Mouse (Mus musculus) intestine, embryonic 14.5 days (tissue): ENCODE measurements around the gene Large2. TPM values are rescaled to one million over a fixed set of nuclear protein-coding genes. Genes with fewer than 3 reads are reported as not detected.
A peak's percentile ranks its signal among the peaks of the same experiment; 100 is the strongest.

Experiments used
- ATAC-seq: fragments of 200-750 bp; cut with Nextera tagmentation; replicated peaks from 2 replicates; pipeline ENCODE4 v1.8.0; 2017; ENCODE audit warnings: low read depth, moderate number of reproducible peaks, moderate TSS enrichment, moderate library complexity; ENCODE audit not compliant: low FRiP score, low TSS enrichment
- DNase-seq: peaks from one replicate; pipeline ENCODE4 v3.0.0-alpha.2; 2018; ENCODE audit warnings: low spot score
- H3K27ac ChIP-seq: fragments of 300-500 bp; sonication (generic); 2 replicates; pipeline ENCODE4 v1.5.1; 2014; ENCODE audit warnings: low read depth, mild to moderate bottlenecking, control low read depth
- H3K27me3 ChIP-seq: fragments of 300-500 bp; sonication (generic); replicated peaks from 2 replicates; pipeline ENCODE4 v1.6.1; 2014; ENCODE audit warnings: low read length, control low read depth; ENCODE audit not compliant: control insufficient read depth, insufficient read depth
- H3K36me3 ChIP-seq: fragments of 300-500 bp; sonication (generic); 2 replicates; pipeline ENCODE4 v1.6.1; 2014; ENCODE audit warnings: low read length, control low read depth; ENCODE audit not compliant: control insufficient read depth, insufficient read depth
- H3K4me1 ChIP-seq: fragments of 300-500 bp; sonication (generic); replicated peaks from 2 replicates; pipeline ENCODE4 v1.6.1; 2014; ENCODE audit warnings: low read length, control low read depth, mixed read lengths; ENCODE audit not compliant: control insufficient read depth, insufficient read depth
- H3K4me2 ChIP-seq: fragments of 300-500 bp; sonication (generic); 2 replicates; pipeline ENCODE4 v1.6.1; 2014; ENCODE audit warnings: low read length
- H3K4me3 ChIP-seq: fragments of 300-500 bp; sonication (generic); 2 replicates; pipeline ENCODE4 v1.5.1; 2014; ENCODE audit warnings: low read depth, low read length, control low read depth, mixed read lengths
- H3K9ac ChIP-seq: fragments of 300-500 bp; sonication (generic); 2 replicates; pipeline ENCODE4 v1.6.1; 2014; ENCODE audit warnings: mild to moderate bottlenecking, low read length
- H3K9me3 ChIP-seq: fragments of 300-500 bp; sonication (generic); 2 replicates; pipeline ENCODE4 v1.6.1; 2016; ENCODE audit warnings: low read length, control low read depth; ENCODE audit not compliant: control insufficient read depth
- WGBS: fragments of 180-500 bp; shearing (Covaris S2); extraction: QIAGEN DNeasy Blood & Tissue Kit; methylation state at CpG from one replicate; pipeline ENCODE4 v1.1.7; 2014; 5-methylcytosine and 5-hydroxymethylcytosine counted together
- polyA plus RNA-seq: library from polyadenylated mRNA; unstranded; fragments of >200 nt; fragmentation: Nextera tagmentation; extraction: Ambion mirVana; gene quantifications from 2 replicates; pipeline ENCODE4 v1.2.1, GENCODE M21; 2014

Large2 gene
- polyA plus RNA-seq, 1 experiment from 2014 or later: 12.6 TPM

GRCm38 (mm10) chr2:92331410-92331809 lies 43.3 kb downstream of the Large2 start:
- H3K36me3 ChIP-seq: peaks cover 85% of the 10 kb centered on the region
- ATAC-seq: no peak
- H3K27me3 ChIP-seq: no peaks in the 10 kb centered on the region

DNA sequence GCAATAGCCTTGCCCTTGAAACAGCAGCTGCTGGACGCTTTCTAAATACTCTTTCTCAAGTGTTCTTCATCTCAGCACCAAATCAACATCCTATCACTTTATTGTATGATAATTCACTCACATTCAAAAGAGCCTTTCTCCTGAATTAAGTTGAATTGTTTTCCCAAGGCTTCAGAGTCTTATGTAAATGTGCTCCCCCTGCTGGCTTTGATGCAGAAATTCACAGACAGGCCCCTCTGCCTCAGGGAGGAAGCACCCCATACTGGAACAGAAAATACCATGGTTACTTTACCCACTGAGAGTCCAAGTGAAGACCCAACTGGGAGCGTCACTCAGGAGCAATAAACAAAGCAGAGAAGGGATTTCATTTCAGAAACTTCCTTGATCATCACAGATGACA lies 43.8 kb downstream of the Large2 start:
- Histone ChIP-seq H3K9me3 (no peaks in the 10 kb centered on the region), H3K4me1 (no peaks in the 10 kb centered on the region), H3K4me2 (no peak overlapping the region), H3K36me3 (peaks cover 87% of the 10 kb centered on the region), H3K4me3 (no peak overlapping the region), H3K27me3 (no peaks in the 10 kb centered on the region), H3K27ac (no peak overlapping the region), H3K9ac (no peak overlapping the region)
- no peak for DNase-seq
- no peak for ATAC-seq
- 61% methylated on average over 2 of the region's 2 CpGs for WGBS

More at GRCm38 (mm10) chr2:92331410-92331809, 43.3 kb downstream of the Large2 start:
- H3K9me3 ChIP-seq: no peaks in the 10 kb centered on the region
- H3K27ac ChIP-seq: no peak overlapping the region
- no peak overlapping the region for H3K4me2 ChIP-seq
- no peak for DNase-seq
- no peak overlapping the region for H3K4me3 ChIP-seq
- H3K4me1 ChIP-seq: no peaks in the 10 kb centered on the region
- no peak overlapping the region for H3K9ac ChIP-seq
- WGBS: 85% methylated on average over 2 of the region's 2 CpGs

DNA sequence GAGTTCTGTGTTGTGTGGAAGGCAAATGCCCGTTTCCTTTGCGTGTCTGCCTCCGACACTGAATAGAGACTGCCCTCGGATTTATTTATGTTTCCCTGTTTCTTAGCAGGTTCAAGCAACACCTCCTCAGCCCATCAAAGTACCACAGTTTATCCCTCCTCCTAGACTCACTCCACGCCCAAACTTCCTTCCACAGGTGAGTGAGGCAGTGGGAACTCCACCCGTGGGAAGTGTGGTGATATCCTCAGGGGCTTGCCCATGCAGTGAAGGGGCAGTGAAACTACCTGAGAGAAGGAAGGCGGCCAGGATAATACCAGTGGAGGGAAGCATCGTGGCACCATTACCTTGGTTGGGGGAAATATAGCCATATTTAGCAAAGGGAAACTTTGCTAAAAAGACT lies 46.5 kb downstream of the Large2 start:
- H3K9me3 ChIP-seq: no peaks in the 10 kb centered on the region
- H3K27ac ChIP-seq: no peak overlapping the region
- H3K9ac ChIP-seq: no peak overlapping the region
- no peak overlapping the region for H3K4me3 ChIP-seq
- H3K36me3 ChIP-seq: peaks cover 77% of the 10 kb centered on the region
- H3K4me2 ChIP-seq: no peak overlapping the region
- WGBS: 88% methylated on average over 8 of the region's 8 CpGs
- ATAC-seq (no peak), DNase-seq (no peak)
- H3K27me3 ChIP-seq: no peaks in the 10 kb centered on the region
- H3K4me1 ChIP-seq: no peaks in the 10 kb centered on the region

DNA sequence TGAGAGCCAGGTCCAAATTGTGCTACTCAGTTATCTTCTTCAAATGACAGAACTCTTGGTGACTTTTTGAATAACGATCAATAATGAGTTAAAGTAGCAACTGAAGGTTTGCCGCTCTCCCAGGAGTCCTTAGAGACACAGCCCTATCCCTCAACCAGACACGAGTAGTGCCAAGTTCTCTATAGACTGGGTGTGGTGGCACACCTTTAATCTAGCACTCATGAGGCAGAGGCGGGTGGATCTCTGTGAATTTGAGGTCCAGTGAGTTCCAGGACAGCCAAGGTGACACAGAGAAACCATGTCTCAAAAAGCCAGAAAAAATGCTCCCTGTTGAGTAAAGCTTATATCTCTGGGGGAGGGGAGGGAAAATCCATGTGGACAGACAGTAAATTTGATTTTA lies 47.1 kb downstream of the Large2 start:
- Histone ChIP-seq H3K9me3 (no peaks in the 10 kb centered on the region), H3K9ac (no peak overlapping the region), H3K27ac (no peak overlapping the region), H3K4me3 (no peak overlapping the region), H3K36me3 (peaks cover 78% of the 10 kb centered on the region), H3K27me3 (no peaks in the 10 kb centered on the region), H3K4me1 (no peaks in the 10 kb centered on the region), H3K4me2 (no peak overlapping the region)
- ATAC-seq: no peak
- 91% methylated on average over 4 of the region's 4 CpGs for WGBS
- DNase-seq: no peak

DNA sequence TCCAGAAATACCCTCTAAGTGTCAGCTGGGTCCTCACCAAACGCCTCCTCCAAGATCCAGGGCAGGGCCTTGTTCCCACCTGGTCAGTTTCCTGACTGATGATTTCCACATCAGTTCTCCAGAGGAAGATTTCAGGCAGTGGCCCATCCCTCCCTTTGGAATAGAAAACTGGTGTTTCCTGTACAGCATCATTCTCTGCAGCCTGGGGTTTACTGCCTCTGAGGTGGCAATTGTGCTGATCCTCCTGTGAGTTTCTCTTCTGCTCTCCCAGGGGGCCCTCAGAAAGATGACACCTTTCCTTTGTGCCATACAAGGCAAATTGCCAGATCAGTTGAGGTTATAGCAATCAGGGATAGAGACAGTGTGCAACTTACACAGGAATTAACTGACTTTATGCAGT lies 48.4 kb downstream of the Large2 start:
- Histone ChIP-seq H3K9ac (no peak overlapping the region), H3K27ac (no peak overlapping the region), H3K4me2 (no peak overlapping the region), H3K36me3 (peaks cover 79% of the 10 kb centered on the region), H3K27me3 (no peaks in the 10 kb centered on the region), H3K4me3 (no peak overlapping the region), H3K9me3 (no peaks in the 10 kb centered on the region), H3K4me1 (no peaks in the 10 kb centered on the region)
- ATAC-seq (no peak), DNase-seq (no peak)
- 86% methylated on average over 1 of the region's 1 CpGs for WGBS

DNA sequence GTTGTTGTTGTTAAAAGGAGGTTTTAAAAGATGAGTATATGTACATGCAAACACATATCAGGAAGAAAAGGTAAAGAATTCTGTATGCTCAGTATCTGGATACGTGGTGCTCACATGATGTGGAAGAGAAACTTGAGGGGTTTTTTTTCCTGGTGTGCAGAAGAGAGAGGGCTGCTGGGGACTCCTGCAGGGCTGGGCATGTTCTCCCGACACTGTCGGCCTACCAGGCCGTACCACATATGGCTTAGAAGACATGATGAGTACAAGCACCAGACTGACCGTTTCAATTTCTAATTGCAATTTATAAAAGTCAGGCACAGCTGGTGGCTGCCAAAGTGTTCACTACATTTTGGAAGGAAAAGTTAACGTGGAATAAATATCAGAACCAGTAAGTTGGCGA lies 49.0 kb downstream of the Large2 start:
- no peak overlapping the region for H3K9ac ChIP-seq
- H3K36me3 ChIP-seq: peaks cover 74% of the 10 kb centered on the region
- no peaks in the 10 kb centered on the region for H3K9me3 ChIP-seq
- H3K27me3 ChIP-seq: no peaks in the 10 kb centered on the region
- ATAC-seq (no peak), DNase-seq (no peak)
- no peak overlapping the region for H3K4me3 ChIP-seq
- no peak overlapping the region for H3K27ac ChIP-seq
- H3K4me2 ChIP-seq: no peak overlapping the region
- 87% methylated on average over 7 of the region's 7 CpGs for WGBS
- no peaks in the 10 kb centered on the region for H3K4me1 ChIP-seq

DNA sequence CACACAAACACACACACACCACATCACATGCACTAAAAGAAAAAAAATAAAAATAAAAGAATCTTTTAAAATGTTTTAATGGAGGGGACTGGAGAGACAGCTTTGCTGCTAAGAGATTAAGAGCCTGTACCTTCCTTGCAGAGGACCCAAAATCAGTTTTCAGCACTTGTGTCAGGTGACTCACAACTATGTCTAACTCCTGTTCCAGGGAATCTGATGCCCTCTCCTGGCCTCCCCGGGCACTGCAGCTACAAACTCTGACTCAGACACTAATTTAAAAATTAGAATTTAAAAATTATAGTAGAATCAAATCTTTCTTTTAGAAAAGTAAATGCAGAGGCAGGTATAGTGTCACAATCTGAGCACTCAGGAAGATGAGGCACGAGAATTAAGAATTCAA lies 52.0 kb downstream of the Large2 start:
- H3K9me3 ChIP-seq: no peaks in the 10 kb centered on the region
- ATAC-seq (no peak), DNase-seq (peak; percentile 63)
- H3K4me1 ChIP-seq: no peaks in the 10 kb centered on the region
- WGBS: 87% methylated on average over 2 of the region's 2 CpGs
- no peak overlapping the region for H3K27ac ChIP-seq
- H3K36me3 ChIP-seq: peaks cover 55% of the 10 kb centered on the region
- H3K9ac ChIP-seq: no peak overlapping the region
- H3K4me2 ChIP-seq: no peak overlapping the region
- H3K27me3 ChIP-seq: no peaks in the 10 kb centered on the region
- H3K4me3 ChIP-seq: no peak overlapping the region

GRCm38 (mm10) chr2:92317228-92317627 lies 57.4 kb downstream of the Large2 start:
- no peak overlapping the region for H3K9ac ChIP-seq
- DNase-seq: no peak
- H3K27ac ChIP-seq: no peak overlapping the region
- no peaks in the 10 kb centered on the region for H3K27me3 ChIP-seq
- WGBS: 90% methylated on average over 5 of the region's 5 CpGs
- H3K4me3 ChIP-seq: no peak overlapping the region
- no peak overlapping the region for H3K4me2 ChIP-seq
- H3K9me3 ChIP-seq: no peaks in the 10 kb centered on the region
- H3K4me1 ChIP-seq: no peaks in the 10 kb centered on the region
- peaks cover 18% of the 10 kb centered on the region for H3K36me3 ChIP-seq
- no peak for ATAC-seq

GRCm38 (mm10) chr2:92316652-92317051 lies 58.0 kb downstream of the Large2 start:
- Histone ChIP-seq H3K4me3 (no peak overlapping the region), H3K27ac (no peak overlapping the region), H3K9me3 (no peaks in the 10 kb centered on the region), H3K4me1 (no peaks in the 10 kb centered on the region), H3K36me3 (peaks cover 12% of the 10 kb centered on the region), H3K4me2 (no peak overlapping the region), H3K27me3 (no peaks in the 10 kb centered on the region), H3K9ac (no peak overlapping the region)
- no peak for ATAC-seq
- DNase-seq: no peak
- 86% methylated on average over 3 of the region's 3 CpGs for WGBS
